Mouse (Mus musculus) midbrain, embryonic 13.5 days (tissue): ENCODE measurements around the gene Cd200r4. TPM values are rescaled to one million over a fixed set of nuclear protein-coding genes. Genes with fewer than 3 reads are reported as not detected.
"Not testable (repeated sequence)": the region's sequence is repeated elsewhere in the genome, so short reads cannot be mapped to it uniquely, and the experiment has no call there.

Experiments
- ATAC-seq: fragments of 200-750 bp; cut with Nextera tagmentation; 2 replicates; pipeline ENCODE4 v1.8.0; 2017; ENCODE audit warnings: mild to moderate bottlenecking, moderate TSS enrichment, moderate library complexity
- H3K27ac ChIP-seq: fragments of 300-500 bp; sonication (generic); 2 replicates; pipeline ENCODE4 v1.5.1; 2015; ENCODE audit warnings: inconsistent platforms, mild to moderate bottlenecking, moderate library complexity
- H3K27me3 ChIP-seq: fragments of 300-500 bp; sonication (generic); 2 replicates; pipeline ENCODE4 v1.6.1; 2015; ENCODE audit warnings: mild to moderate bottlenecking, inconsistent platforms
- H3K36me3 ChIP-seq: fragments of 300-500 bp; sonication (generic); 2 replicates; pipeline ENCODE4 v1.6.1; 2015; ENCODE audit warnings: mild to moderate bottlenecking, inconsistent platforms
- H3K4me1 ChIP-seq: fragments of 300-500 bp; sonication (generic); replicated peaks from 2 replicates; pipeline ENCODE4 v1.6.1; 2015; ENCODE audit warnings: inconsistent platforms
- H3K4me2 ChIP-seq: fragments of 300-500 bp; sonication (generic); replicated peaks from 2 replicates; pipeline ENCODE4 v1.6.1; 2015; ENCODE audit warnings: moderate library complexity, mild to moderate bottlenecking, inconsistent platforms
- H3K4me3 ChIP-seq: fragments of 300-500 bp; sonication (generic); replicated peaks from 2 replicates; pipeline ENCODE4 v1.5.1; 2015; ENCODE audit warnings: mild to moderate bottlenecking, inconsistent platforms
- H3K9ac ChIP-seq: fragments of 300-500 bp; sonication (generic); replicated peaks from 2 replicates; pipeline ENCODE4 v1.6.1; 2015; ENCODE audit warnings: mild to moderate bottlenecking, inconsistent platforms
- H3K9me3 ChIP-seq: fragments of 300-500 bp; sonication (generic); 2 replicates; pipeline ENCODE4 v1.6.1; 2016; ENCODE audit warnings: mild to moderate bottlenecking, inconsistent platforms
- WGBS: fragments of 180-500 bp; shearing (Covaris S2); methylation state at CpG from one replicate; pipeline ENCODE4 v1.1.7; 2015; 5-methylcytosine and 5-hydroxymethylcytosine counted together
- polyA plus RNA-seq: library from polyadenylated mRNA; unstranded; fragments of >200 nt; fragmentation: Nextera tagmentation; extraction: Ambion mirVana; gene quantifications from 2 replicates; pipeline ENCODE4 v1.2.1, GENCODE M21; 2015

Cd200r4 gene
- polyA plus RNA-seq, 1 experiment from 2014 or later: not detected

GRCm38 (mm10) chr16:44786934-44787333 is 24.6 kb upstream of the Cd200r4 start:
- no peaks in the 10 kb centered on the region for H3K36me3 ChIP-seq
- no peak for ATAC-seq
- H3K4me1 ChIP-seq: no peaks in the 10 kb centered on the region
- H3K4me2 ChIP-seq: no peak overlapping the region
- no peaks in the 10 kb centered on the region for H3K27me3 ChIP-seq
- 84% methylated on average over 1 of the region's 1 CpGs for WGBS
- no peaks in the 10 kb centered on the region for H3K9me3 ChIP-seq
- no peak overlapping the region for H3K4me3 ChIP-seq
- H3K27ac ChIP-seq: no peak overlapping the region
- no peak overlapping the region for H3K9ac ChIP-seq

DNA sequence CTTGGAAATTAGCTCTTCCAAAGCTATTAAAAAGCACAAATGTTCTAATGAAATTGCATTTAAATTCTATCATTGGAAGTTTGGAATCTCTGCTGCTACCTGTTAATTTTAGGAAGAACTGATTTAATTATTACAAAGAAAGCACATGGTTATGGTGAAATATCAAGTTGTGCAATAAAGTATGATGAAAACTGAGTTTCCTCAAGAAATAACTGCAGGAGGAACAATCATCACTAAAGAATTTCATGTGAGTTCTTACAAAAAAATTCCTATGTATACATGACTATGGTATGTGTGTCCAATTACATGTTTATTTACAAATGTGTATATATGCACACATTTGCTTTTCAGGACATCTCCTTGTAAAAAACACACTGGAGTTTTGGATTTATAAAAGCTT is 17.1 kb upstream of the Cd200r4 start:
- ATAC-seq: no peak
- Histone ChIP-seq H3K36me3 (no peaks in the 10 kb centered on the region), H3K4me1 (no peaks in the 10 kb centered on the region)

GRCm38 (mm10) chr16:44805976-44806375 is 5.6 kb upstream of the Cd200r4 start:
- H3K4me1 ChIP-seq: no peaks in the 10 kb centered on the region
- H3K27me3 ChIP-seq: no peaks in the 10 kb centered on the region
- no peaks in the 10 kb centered on the region for H3K9me3 ChIP-seq
- H3K27ac ChIP-seq: no peak overlapping the region
- no peak overlapping the region for H3K4me3 ChIP-seq
- no peak for ATAC-seq
- no peak overlapping the region for H3K4me2 ChIP-seq
- no peak overlapping the region for H3K9ac ChIP-seq
- no peaks in the 10 kb centered on the region for H3K36me3 ChIP-seq

More for the DNA sequence above, 17.1 kb upstream of the Cd200r4 start:
- Histone ChIP-seq H3K4me2 (no peak overlapping the region), H3K27ac (no peak overlapping the region), H3K4me3 (no peak overlapping the region), H3K9me3 (no peaks in the 10 kb centered on the region), H3K27me3 (no peaks in the 10 kb centered on the region), H3K9ac (no peak overlapping the region)

- not testable (repeated sequence) for ATAC-seq, H3K4me2 ChIP-seq, H3K36me3 ChIP-seq, H3K9ac ChIP-seq, H3K4me1 ChIP-seq, H3K4me3 ChIP-seq, H3K27me3 ChIP-seq, H3K27ac ChIP-seq, H3K9me3 ChIP-seq
- WGBS: 96% methylated on average over 4 of the region's 4 CpGs
Measured at GRCm38 (mm10) chr16:44810223-44810622, 1.3 kb upstream of the Cd200r4 start.

DNA sequence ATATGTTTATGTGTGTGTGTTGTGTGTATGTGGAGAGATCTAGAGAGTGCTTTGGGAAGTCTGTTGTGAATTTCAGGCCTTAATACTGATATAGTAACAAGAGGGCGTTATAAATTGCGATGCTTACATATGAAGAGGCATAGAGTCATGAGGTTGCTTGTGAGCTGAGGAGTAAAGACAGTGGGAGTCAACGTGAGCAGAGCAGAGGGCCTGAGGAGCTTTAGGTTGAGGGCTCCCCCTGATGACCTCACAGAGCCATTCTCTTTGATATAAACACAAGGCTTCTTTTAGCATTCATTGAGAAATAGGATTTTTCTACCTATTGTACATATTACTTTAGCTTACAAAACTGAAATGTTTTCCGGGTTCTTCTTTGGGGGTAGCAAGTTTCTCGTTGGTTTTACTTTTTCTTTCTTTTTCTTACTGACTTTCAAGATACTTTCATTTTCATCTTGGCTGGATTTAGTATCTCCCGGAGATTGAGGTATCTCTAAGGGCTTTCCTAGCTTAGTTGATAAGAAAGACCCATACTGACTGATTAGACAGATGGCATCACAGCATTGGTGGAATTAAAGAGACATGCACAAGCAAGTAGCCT is 1.0 kb downstream of the Cd200r4 start:
- Histone ChIP-seq H3K36me3 (no peaks in the 10 kb centered on the region), H3K9me3 (no peaks in the 10 kb centered on the region), H3K4me1 (no peaks in the 10 kb centered on the region), H3K27ac (no peak overlapping the region), H3K9ac (no peak overlapping the region), H3K27me3 (no peaks in the 10 kb centered on the region), H3K4me3 (no peak overlapping the region), H3K4me2 (no peak overlapping the region)
- no peak for ATAC-seq
- WGBS: 85% methylated on average over 6 of the region's 6 CpGs

- Histone ChIP-seq H3K9ac (no peak overlapping the region), H3K4me3 (no peak overlapping the region), H3K4me1 (no peaks in the 10 kb centered on the region), H3K4me2 (no peak overlapping the region), H3K27ac (no peak overlapping the region), H3K27me3 (no peaks in the 10 kb centered on the region), H3K9me3 (no peaks in the 10 kb centered on the region), H3K36me3 (no peaks in the 10 kb centered on the region)
- 63% methylated on average over 1 of the region's 1 CpGs for WGBS
- ATAC-seq: no peak
Measured at GRCm38 (mm10) chr16:44818010-44818409, 6.5 kb downstream of the Cd200r4 start.

DNA sequence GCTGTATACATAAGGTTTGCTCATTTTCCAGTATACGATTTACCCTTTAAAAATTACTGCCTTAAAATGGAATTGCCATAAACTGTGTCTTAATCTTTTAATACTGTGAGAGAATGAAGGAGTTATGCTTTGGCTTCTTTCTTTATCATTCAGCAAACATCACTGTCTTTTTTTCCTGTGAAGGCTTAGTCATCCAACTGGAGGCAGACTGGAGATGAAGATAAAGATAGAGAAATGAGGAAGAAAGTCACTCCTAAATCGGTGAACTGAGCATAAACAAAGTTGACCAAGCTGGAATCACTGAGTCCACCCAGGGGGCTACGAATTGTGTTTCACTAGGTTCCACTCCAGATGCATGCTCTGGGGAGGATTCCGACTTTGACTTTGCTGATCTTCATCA is 9.0 kb downstream of the Cd200r4 start:
- Histone ChIP-seq H3K9ac (no peak overlapping the region), H3K4me1 (no peaks in the 10 kb centered on the region), H3K27me3 (no peaks in the 10 kb centered on the region)

DNA sequence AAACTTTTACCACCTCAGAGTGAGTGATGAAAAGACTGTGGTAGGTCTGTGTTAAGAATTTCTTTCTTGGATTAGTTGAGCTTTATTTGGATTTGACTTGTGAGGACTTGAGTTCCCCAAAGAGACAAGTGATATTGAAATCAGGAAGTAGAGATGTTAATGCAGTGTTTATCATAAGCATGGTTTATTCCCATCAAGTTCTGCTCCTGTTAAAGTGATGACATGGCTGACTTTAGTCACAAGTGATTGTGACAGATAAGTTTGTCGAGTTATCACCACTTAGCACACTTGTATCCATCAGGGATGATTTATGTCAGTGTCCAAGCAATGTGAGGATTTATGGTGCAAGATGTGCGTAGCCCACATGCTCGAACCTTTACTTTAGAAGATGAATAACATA is 20.8 kb downstream of the Cd200r4 start:
- no peaks in the 10 kb centered on the region for H3K9me3 ChIP-seq
- H3K36me3 ChIP-seq: no peaks in the 10 kb centered on the region
- no peak overlapping the region for H3K4me2 ChIP-seq
- no peak overlapping the region for H3K9ac ChIP-seq
- no peak overlapping the region for H3K4me3 ChIP-seq
- no peak overlapping the region for H3K27ac ChIP-seq
- no peaks in the 10 kb centered on the region for H3K4me1 ChIP-seq
- 87% methylated on average over 3 of the region's 3 CpGs for WGBS
- no peaks in the 10 kb centered on the region for H3K27me3 ChIP-seq
- ATAC-seq: no peak

More for the DNA sequence above, 9.0 kb downstream of the Cd200r4 start:
- H3K4me2 ChIP-seq: no peak overlapping the region
- H3K36me3 ChIP-seq: no peaks in the 10 kb centered on the region
- no peak for ATAC-seq
- 84% methylated on average over 4 of the region's 4 CpGs for WGBS
- H3K9me3 ChIP-seq: no peaks in the 10 kb centered on the region
- H3K27ac ChIP-seq: no peak overlapping the region
- H3K4me3 ChIP-seq: no peak overlapping the region

GRCm38 (mm10) chr16:44833189-44833588 is 21.7 kb downstream of the Cd200r4 start:
- not testable (repeated sequence) for H3K9me3 ChIP-seq, H3K4me1 ChIP-seq, H3K36me3 ChIP-seq, H3K4me3 ChIP-seq, H3K27ac ChIP-seq, H3K4me2 ChIP-seq, H3K9ac ChIP-seq, ATAC-seq, H3K27me3 ChIP-seq
- WGBS: 57% methylated on average over 2 of the region's 2 CpGs

DNA sequence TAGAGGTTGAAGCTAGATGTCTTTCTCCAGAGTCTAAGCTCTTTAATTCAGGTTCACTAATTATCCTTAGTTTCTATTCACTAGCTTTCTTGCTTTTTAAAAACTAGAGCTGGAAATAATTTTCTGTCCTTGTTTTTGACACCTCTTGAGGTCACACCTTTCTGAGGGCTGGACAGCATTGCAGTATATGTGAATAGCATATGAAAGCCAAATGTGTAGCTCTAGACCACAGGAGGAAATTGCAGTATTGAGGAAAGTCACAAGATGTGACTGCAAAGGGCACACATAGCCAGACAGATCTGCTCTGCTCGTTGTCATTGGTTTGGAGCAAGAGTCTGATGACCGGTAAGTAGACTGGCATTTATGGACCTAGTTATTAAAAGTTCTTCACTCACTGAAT is 55.3 kb downstream of the Cd200r4 start, which contains the start of gene Cd200r2:
Cd200r2 (plus strand) TSS at position 301 of the 400 bp plus-strand sequence.
- H3K9ac ChIP-seq: no peak within 1 kb of the TSS
- H3K9me3 ChIP-seq: no peaks in the 10 kb centered on the region
- no peak within 1 kb of the TSS for H3K4me3 ChIP-seq
- no peaks in the 10 kb centered on the region for H3K4me1 ChIP-seq
- H3K27me3 ChIP-seq: no peaks in the 10 kb centered on the region
- no peaks in the 10 kb centered on the region for H3K36me3 ChIP-seq
- ATAC-seq: no peak
- no peak within 1 kb of the TSS for H3K27ac ChIP-seq
- H3K4me2 ChIP-seq: no peak within 1 kb of the TSS
- 83% methylated on average over 2 of the region's 2 CpGs for WGBS

DNA sequence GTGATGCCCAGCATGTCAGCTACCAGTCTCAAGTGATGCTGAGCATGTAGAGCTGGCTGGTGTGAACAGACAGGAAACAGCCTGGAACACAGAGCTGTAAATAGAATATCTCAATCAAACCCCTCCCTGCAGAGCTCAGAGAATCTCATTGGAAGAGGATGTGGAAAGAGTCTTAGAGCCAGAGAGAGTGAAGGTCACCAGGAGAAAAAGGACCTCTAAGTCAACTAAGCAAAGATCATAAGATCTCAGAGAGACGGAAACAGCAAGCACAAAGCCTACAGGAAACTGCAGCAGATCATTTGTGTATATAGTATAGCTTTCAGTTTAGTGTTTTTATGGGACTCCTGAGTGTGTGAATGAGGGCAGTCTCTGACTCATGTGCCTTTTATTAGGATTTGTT is 63.6 kb downstream of the Cd200r4 start:
- Histone ChIP-seq H3K27me3 (no peaks in the 10 kb centered on the region), H3K27ac (no peak overlapping the region), H3K9ac (no peak overlapping the region), H3K4me3 (no peak overlapping the region), H3K9me3 (no peaks in the 10 kb centered on the region), H3K4me2 (no peak overlapping the region), H3K4me1 (no peaks in the 10 kb centered on the region), H3K36me3 (no peaks in the 10 kb centered on the region)
- no peak for ATAC-seq
- WGBS: 78% methylated on average over 1 of the region's 1 CpGs

GRCm38 (mm10) chr16:44876625-44877024 is 65.1 kb downstream of the Cd200r4 start:
- Histone ChIP-seq H3K36me3 (no peaks in the 10 kb centered on the region), H3K9me3 (no peaks in the 10 kb centered on the region; the same call in 1 of the 2 replicates), H3K4me3 (no peak overlapping the region), H3K4me1 (no peaks in the 10 kb centered on the region), H3K27ac (no peak overlapping the region), H3K4me2 (no peak overlapping the region), H3K9ac (no peak overlapping the region), H3K27me3 (no peaks in the 10 kb centered on the region)
- WGBS: 72% methylated on average over 5 of the region's 5 CpGs
- ATAC-seq: no peak

DNA sequence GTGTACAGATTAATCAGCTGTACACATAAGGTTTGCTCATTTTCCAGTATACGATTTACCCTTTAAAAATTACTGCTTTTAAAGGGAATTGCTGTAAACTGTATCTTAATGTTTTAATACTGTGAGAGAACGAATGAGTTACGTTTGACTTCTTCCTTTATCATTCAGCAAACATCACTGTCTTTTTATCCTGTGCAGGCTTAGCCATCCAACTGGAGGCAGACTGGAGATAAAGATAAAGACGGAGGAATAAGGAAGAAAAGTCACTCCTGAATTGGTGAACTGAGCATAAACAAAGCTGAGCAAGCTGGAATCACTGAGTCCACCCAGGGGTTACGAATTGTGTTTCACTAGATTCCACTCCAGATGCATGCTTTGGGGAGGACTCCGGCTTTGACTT is 66.1 kb downstream of the Cd200r4 start:
- Histone ChIP-seq H3K36me3 (no peaks in the 10 kb centered on the region), H3K9ac (no peak overlapping the region), H3K4me1 (no peaks in the 10 kb centered on the region), H3K4me2 (no peak overlapping the region), H3K27me3 (no peaks in the 10 kb centered on the region), H3K9me3 (no peaks in the 10 kb centered on the region; the same call in 1 of the 2 replicates), H3K27ac (no peak overlapping the region), H3K4me3 (no peak overlapping the region)
- no peak for ATAC-seq
- WGBS: 86% methylated on average over 6 of the region's 6 CpGs
